Mouse (Mus musculus): ENCODE data around the gene Prdx1. TPM values are rescaled to one million over a fixed set of nuclear protein-coding genes. Genes with fewer than 3 reads are reported as not detected.
"Not testable (repeated sequence)": the region's sequence is repeated elsewhere in the genome, so short reads cannot be mapped to it uniquely, and the experiment has no call there.

Prdx1 gene
- polyA plus RNA-seq (2012; ENCODE audit: insufficient read depth, insufficient read length, missing spikeins) = 971 and 1,048 TPM in 2 replicates

DNA sequence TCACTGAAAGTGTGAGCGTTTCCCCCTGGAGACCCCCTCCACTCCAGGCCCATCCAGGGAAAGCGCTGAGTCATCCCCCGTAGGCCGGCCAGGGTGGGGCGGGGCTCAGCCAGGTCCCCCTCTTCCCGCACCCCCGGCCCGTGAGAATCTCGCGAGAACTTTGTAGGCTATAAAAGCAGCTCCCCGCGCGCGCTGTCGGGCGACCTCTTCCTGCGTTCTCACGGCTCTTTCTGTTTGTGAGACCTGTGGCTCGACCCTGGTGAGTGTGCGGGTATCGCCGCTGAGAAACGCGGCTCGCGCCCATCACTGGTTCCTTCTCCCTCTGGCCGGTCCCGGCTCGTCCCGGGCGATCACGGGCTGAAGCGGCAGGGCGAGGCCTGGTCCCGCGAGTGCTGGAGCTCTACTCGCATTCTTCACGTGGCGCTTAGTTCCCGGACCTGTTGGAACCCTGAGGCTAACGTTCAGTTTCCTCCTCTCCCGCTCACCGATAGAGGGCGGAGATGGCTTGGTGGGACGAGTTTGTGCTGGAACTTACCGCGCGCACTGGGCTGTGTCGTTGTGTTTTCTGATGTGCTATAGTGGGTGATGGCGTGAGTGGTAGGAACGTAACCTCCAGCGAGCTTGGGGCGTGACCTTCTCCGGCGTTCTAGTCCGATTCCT lies at the start of gene Prdx1:
Gene Prdx1 (plus strand): TSS at position 143 of the 660 bp plus-strand sequence.
- Histone ChIP-seq H3K4me1 (ENCODE audit: control insufficient read depth, insufficient read depth, insufficient read length, low read length) (peaks cover 5% of the 10 kb centered on the region), H3K27ac (replicated peaks; ENCODE audit: low read depth, low read length) (peak within 1 kb of the TSS; percentile 90), H3K4me3 (ENCODE audit: insufficient read depth, low read depth, low read length) (peak within 1 kb of the TSS; percentile 93)

GRCm38 (mm10) chr4:116638821-116639220 lies 46.5 kb upstream of the Prdx1 start:
- no peak overlapping the region for H3K27ac ChIP-seq (replicated peaks; ENCODE audit: low read depth, low read length)
- H3K4me3 ChIP-seq (ENCODE audit: insufficient read depth, low read depth, low read length) = no peak overlapping the region
- H3K4me1 ChIP-seq (ENCODE audit: control insufficient read depth, insufficient read depth, insufficient read length, low read length) = no peaks in the 10 kb centered on the region

- peaks cover 3% of the 10 kb centered on the region for H3K4me1 ChIP-seq (ENCODE audit: control insufficient read depth, insufficient read depth, insufficient read length, low read length)
- no peak overlapping the region for H3K4me3 ChIP-seq (ENCODE audit: insufficient read depth, low read depth, low read length)
- no peak overlapping the region for H3K27ac ChIP-seq (replicated peaks; ENCODE audit: low read depth, low read length)
Measured at GRCm38 (mm10) chr4:116642071-116642470, 43.3 kb upstream of the Prdx1 start.

DNA sequence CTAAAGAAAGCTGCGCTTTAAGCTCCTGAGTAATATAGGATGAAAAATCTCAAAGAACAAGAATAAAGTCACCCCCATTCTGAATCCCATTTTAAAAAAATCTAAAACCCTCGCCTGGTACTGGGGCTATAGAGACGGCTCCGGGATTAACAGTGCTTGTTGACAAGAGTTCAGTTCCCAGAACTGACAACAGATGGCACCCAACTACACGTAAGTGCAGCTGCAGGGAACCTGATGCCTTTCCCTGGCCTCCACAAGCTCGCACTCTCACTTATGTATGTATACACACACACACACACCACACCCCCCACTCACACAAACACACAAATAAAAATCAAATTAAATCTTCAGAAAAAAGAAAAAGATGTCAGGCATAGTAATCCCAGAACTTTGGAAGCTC lies 41.0 kb upstream of the Prdx1 start:
- Histone ChIP-seq H3K4me3 (ENCODE audit: insufficient read depth, low read depth, low read length) (no peak overlapping the region), H3K27ac (replicated peaks; ENCODE audit: low read depth, low read length) (no peak overlapping the region), H3K4me1 (ENCODE audit: control insufficient read depth, insufficient read depth, insufficient read length, low read length) (peaks cover 6% of the 10 kb centered on the region)

DNA sequence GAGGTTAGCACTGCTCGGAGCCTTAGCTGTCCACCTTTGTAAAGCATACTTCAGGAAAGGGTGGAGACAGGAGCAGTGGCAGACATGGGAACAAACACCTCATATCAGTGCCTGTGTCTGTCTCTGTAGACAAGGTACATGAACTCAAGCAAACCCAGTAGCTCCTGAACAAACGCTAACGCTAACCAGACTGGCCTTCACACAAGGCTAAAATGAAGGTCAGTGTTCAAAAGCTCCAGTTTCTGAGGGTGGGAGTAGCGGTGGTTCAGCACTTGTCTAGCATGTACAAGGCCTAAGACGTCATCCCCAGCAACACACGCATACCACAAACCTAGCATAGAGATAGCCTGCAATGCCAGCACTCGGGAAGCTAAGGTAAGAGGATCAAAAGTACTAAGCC lies 39.7 kb upstream of the Prdx1 start:
- Histone ChIP-seq H3K4me1 (ENCODE audit: control insufficient read depth, insufficient read depth, insufficient read length, low read length) (peaks cover 13% of the 10 kb centered on the region), H3K27ac (replicated peaks; ENCODE audit: low read depth, low read length) (peak overlapping the region; percentile 10; the same call in 1 of the 2 replicates), H3K4me3 (ENCODE audit: insufficient read depth, low read depth, low read length) (no peak overlapping the region)

- Histone ChIP-seq H3K4me3 (ENCODE audit: insufficient read depth, low read depth, low read length) (peak overlapping the region; percentile 97; the same call in 1 of the 2 replicates), H3K27ac (replicated peaks; ENCODE audit: low read depth, low read length) (no peak overlapping the region), H3K4me1 (ENCODE audit: control insufficient read depth, insufficient read depth, insufficient read length, low read length) (peaks cover 13% of the 10 kb centered on the region)
Measured at GRCm38 (mm10) chr4:116649411-116649810, 35.9 kb upstream of the Prdx1 start.

DNA sequence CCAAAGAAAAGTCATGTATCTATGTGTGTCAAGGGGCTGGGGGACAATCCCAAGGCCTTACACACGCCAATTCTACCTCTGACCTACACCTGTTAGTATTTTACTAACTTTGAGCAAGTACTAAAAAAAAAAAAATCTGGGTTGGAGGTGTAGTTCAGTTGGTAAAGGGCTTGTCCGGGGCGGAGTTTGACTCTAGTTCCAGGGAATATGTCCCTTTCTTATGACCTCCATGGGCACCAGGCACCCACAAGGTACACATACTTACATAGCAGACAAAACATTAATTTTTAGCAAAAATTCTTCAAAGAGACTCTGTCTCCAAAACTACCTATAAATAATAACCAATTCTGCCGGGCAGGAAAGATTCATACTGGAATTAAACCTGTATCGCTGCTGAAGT lies 35.0 kb upstream of the Prdx1 start:
- Histone ChIP-seq H3K4me3 (ENCODE audit: insufficient read depth, low read depth, low read length) (peak overlapping the region; percentile 97), H3K4me1 (ENCODE audit: control insufficient read depth, insufficient read depth, insufficient read length, low read length) (peaks cover 13% of the 10 kb centered on the region), H3K27ac (replicated peaks; ENCODE audit: low read depth, low read length) (peak overlapping the region; percentile 96)

- H3K27ac ChIP-seq (replicated peaks; ENCODE audit: low read depth, low read length) = peak within 1 kb of the TSS; percentile 96
- H3K4me3 ChIP-seq (ENCODE audit: insufficient read depth, low read depth, low read length) = peak within 1 kb of the TSS; percentile 97
- H3K4me1 ChIP-seq (ENCODE audit: control insufficient read depth, insufficient read depth, insufficient read length, low read length) = peaks cover 10% of the 10 kb centered on the region
Measured at GRCm38 (mm10) chr4:116650924-116651796, 34.2 kb upstream of the Prdx1 start, which contains the start of gene Akr1a1. Akr1a1 (minus strand) TSS chr4:116651680.

DNA sequence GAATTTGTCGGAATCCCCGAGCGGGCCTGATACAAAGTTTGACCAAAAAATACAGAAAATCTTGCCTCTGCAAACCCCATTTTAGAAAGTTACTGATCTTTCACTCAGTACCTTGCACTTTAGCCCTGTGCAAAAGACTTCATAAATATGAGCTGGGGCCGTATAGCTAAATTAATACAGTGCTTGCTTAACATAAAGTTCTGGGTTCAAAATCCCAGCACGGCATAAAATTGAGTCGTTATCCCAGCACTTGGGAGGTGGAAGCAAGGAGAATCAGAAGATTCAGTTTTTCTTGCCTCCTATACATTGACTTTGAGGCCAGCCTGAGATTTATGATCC lies 33.6 kb upstream of the Prdx1 start:
- peak overlapping the region; percentile 65 for H3K27ac ChIP-seq (replicated peaks; ENCODE audit: low read depth, low read length)
- H3K4me1 ChIP-seq (ENCODE audit: control insufficient read depth, insufficient read depth, insufficient read length, low read length) = peaks cover 12% of the 10 kb centered on the region
- H3K4me3 ChIP-seq (ENCODE audit: insufficient read depth, low read depth, low read length) = peak overlapping the region; percentile 97

- Histone ChIP-seq H3K27ac (replicated peaks; ENCODE audit: low read depth, low read length) (no peak overlapping the region), H3K4me1 (ENCODE audit: control insufficient read depth, insufficient read depth, insufficient read length, low read length) (peaks cover 10% of the 10 kb centered on the region), H3K4me3 (ENCODE audit: insufficient read depth, low read depth, low read length) (no peak overlapping the region)
Measured at GRCm38 (mm10) chr4:116653228-116653627, 32.1 kb upstream of the Prdx1 start.

GRCm38 (mm10) chr4:116655100-116655499 lies 30.2 kb upstream of the Prdx1 start:
- H3K4me3 ChIP-seq (ENCODE audit: insufficient read depth, low read depth, low read length) = no peak overlapping the region
- peaks cover 4% of the 10 kb centered on the region for H3K4me1 ChIP-seq (ENCODE audit: control insufficient read depth, insufficient read depth, insufficient read length, low read length)
- H3K27ac ChIP-seq (replicated peaks; ENCODE audit: low read depth, low read length) = peak overlapping the region; percentile 48; the same call in 1 of the 2 replicates

GRCm38 (mm10) chr4:116655658-116656057 lies 29.7 kb upstream of the Prdx1 start:
- no peak overlapping the region for H3K27ac ChIP-seq (replicated peaks; ENCODE audit: low read depth, low read length)
- 0 out of 2 replicates have a peak, but pooled peaks cover 3% of the 10 kb centered on the region for H3K4me1 ChIP-seq (ENCODE audit: control insufficient read depth, insufficient read depth, insufficient read length, low read length)
- no peak overlapping the region for H3K4me3 ChIP-seq (ENCODE audit: insufficient read depth, low read depth, low read length)

DNA sequence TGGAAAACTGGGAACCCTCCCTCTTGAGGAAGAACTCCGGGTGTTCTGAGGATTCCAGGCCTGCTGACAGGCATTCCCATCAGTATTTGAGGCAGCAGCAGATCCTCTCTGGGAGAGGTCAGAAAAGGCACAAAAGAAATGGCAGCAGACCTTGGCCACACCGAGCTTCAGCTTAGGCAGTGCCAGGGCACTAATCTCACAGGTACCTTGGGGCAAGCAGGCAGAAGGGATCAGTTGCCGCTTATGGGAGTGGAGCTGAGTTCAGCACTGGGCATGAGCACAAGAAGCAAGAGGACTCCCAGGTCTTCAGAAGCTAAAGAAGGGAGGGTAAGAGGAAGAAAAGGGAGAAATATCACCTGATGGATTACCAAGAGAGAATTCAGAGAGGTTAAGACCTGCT lies 27.4 kb upstream of the Prdx1 start:
- Histone ChIP-seq H3K4me1 (ENCODE audit: control insufficient read depth, insufficient read depth, insufficient read length, low read length) (0 out of 2 replicates have a peak, but pooled peaks cover 3% of the 10 kb centered on the region), H3K27ac (replicated peaks; ENCODE audit: low read depth, low read length) (no peak overlapping the region), H3K4me3 (ENCODE audit: insufficient read depth, low read depth, low read length) (no peak overlapping the region)

GRCm38 (mm10) chr4:116659474-116659873 lies 25.9 kb upstream of the Prdx1 start:
- no peak overlapping the region for H3K27ac ChIP-seq (replicated peaks; ENCODE audit: low read depth, low read length)
- no peak overlapping the region for H3K4me3 ChIP-seq (ENCODE audit: insufficient read depth, low read depth, low read length)
- 0 out of 2 replicates have a peak, but pooled peaks cover 3% of the 10 kb centered on the region for H3K4me1 ChIP-seq (ENCODE audit: control insufficient read depth, insufficient read depth, insufficient read length, low read length)

DNA sequence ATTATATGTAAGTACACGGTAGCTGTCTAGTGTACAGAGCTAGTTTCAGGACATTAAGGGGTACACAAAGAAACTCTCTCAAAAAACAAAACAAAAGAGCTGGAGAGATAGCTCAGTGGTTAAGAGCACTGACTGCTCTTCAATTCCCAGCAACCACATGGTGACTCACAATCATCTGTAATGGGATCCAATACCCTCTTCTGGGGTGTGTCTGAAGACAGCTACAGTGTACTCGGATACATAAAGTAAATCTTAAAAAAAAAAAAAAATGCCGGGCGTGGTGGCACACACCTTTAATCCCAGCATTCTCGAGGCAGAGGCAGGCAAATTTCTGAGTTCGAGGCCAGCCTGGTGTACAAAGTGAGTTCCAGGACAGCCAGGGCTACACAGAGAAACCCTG lies 25.4 kb upstream of the Prdx1 start:
- not testable (repeated sequence) for H3K27ac ChIP-seq (replicated peaks; ENCODE audit: low read depth, low read length); H3K4me3 ChIP-seq (ENCODE audit: insufficient read depth, low read depth, low read length); H3K4me1 ChIP-seq (ENCODE audit: control insufficient read depth, insufficient read depth, insufficient read length, low read length)
